Mouse (Mus musculus): ENCODE measurements around the gene Slc36a4.

DNA sequence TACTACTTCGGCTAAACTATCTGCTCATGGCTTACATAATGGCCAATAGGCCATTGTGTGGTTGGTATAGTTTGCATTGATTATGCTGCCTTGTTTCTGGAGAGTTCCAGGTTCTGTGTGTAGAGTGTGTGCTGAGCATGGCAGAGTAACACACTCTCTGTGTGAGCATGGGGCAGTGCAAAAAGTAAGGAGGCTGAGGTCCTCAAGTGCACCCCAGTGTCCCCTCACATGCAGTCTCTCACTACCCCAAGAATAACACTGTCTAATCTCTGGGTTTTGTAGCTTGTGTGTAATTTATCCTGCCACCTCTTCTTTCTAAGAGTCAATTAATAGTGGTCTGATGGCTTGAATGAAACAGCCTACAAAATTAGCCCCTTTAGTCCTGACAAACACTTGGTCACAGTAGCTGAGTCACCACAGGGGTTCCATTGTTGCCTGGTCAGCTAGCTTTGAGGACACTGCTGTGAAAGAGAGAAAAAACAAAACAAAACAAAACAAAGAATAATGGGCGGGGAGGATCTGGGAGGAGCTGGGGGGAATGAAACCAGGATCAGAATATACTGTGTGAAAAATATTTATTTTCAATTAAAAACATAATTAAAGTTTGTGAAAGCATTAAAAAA lies 36.6 kb downstream of the Slc36a4 start:
- TF ChIP-seq POLR2A (IDR thresholded peaks at IDR 0.05; ENCODE audit: low read depth, low read length): no peak
- TF ChIP-seq CTCF (IDR thresholded peaks at IDR 0.05; ENCODE audit: extremely low read depth, insufficient read depth, insufficient read length, insufficient replicate concordance): no peak
